Mouse (Mus musculus): ENCODE measurements around the gene Plppr5.

GRCm38 (mm10) chr3:117582628-117583027 is 8.0 kb downstream of the Plppr5 start:
- TF ChIP-seq CTCF (IDR thresholded peaks at IDR 0.05 in 2 of 3, conservative IDR thresholded peaks at IDR 0.05 in 1 of 3; ENCODE audit: control insufficient read depth in 1 of 3, insufficient read depth in 1 of 3, low read depth in 2 of 3, low read length in 3 of 3, poor library complexity in 1 of 3, severe bottlenecking in 1 of 3) (no peak), MXI1 (IDR thresholded peaks at IDR 0.05; ENCODE audit: low read depth, low read length) (no peak), POLR2AphosphoS2 (IDR thresholded peaks at IDR 0.05; ENCODE audit: low read length) (no peak), EP300 (IDR thresholded peaks at IDR 0.05; ENCODE audit: low read depth in 1 of 2, low read length in 2 of 2) (no peak)

All from MEL (cell line).